Mouse (Mus musculus) lung, postnatal 0 days (tissue): Measurements from ENCODE around the gene Esrrg. TPM values are rescaled to one million over a fixed set of nuclear protein-coding genes. Genes with fewer than 3 reads are reported as not detected.
A peak's percentile ranks its signal among the peaks of the same experiment; 100 is the strongest.

ENCODE experiments used
- ATAC-seq: fragments of 200-750 bp; cut with Nextera tagmentation; 2 replicates; pipeline ENCODE4 v1.8.0; 2017; ENCODE audit warnings: moderate library complexity
- DNase-seq: peaks from one replicate; pipeline ENCODE4 v3.0.0-alpha.2; 2016; ENCODE audit warnings: low spot score
- H3K27ac ChIP-seq: fragments of 300-500 bp; sonication (generic); 2 replicates; pipeline ENCODE4 v1.5.1; 2014; ENCODE audit warnings: antibody characterized with exemption, mild to moderate bottlenecking, low read length, mixed read lengths
- H3K27me3 ChIP-seq: fragments of 300-500 bp; sonication (generic); replicated peaks from 2 replicates; pipeline ENCODE4 v1.6.1; 2014; ENCODE audit warnings: low read length, mixed read lengths; ENCODE audit not compliant: insufficient read depth
- H3K36me3 ChIP-seq: fragments of 300-500 bp; sonication (generic); 2 replicates; pipeline ENCODE4 v1.6.1; 2014; ENCODE audit warnings: low read length, mixed read lengths; ENCODE audit not compliant: insufficient read depth
- H3K4me1 ChIP-seq: fragments of 300-500 bp; sonication (generic); 2 replicates; pipeline ENCODE4 v1.6.1; 2014; ENCODE audit warnings: antibody characterized with exemption, low read depth, low read length, mixed read lengths; ENCODE audit not compliant: insufficient read depth
- H3K4me2 ChIP-seq: fragments of 300-500 bp; sonication (generic); replicated peaks from 2 replicates; pipeline ENCODE4 v1.6.1; 2014; ENCODE audit warnings: low read depth, mild to moderate bottlenecking, low read length, moderate library complexity, mixed read lengths
- H3K4me3 ChIP-seq: fragments of 300-500 bp; sonication (generic); 2 replicates; pipeline ENCODE4 v1.5.1; 2014; ENCODE audit warnings: low read depth, low read length
- H3K9ac ChIP-seq: fragments of 300-500 bp; sonication (generic); replicated peaks from 2 replicates; pipeline ENCODE4 v1.6.1; 2014; ENCODE audit warnings: low read depth, mild to moderate bottlenecking
- H3K9me3 ChIP-seq: fragments of 300-500 bp; sonication (generic); 2 replicates; pipeline ENCODE4 v1.6.1; 2016; ENCODE audit warnings: low read length, mixed read lengths
- CTCF ChIP-seq: IDR thresholded peaks from 2 replicates; pipeline ENCODE4 v1.5.1; 2016; ENCODE audit warnings: antibody characterized with exemption, mild to moderate bottlenecking
- EP300 ChIP-seq: IDR thresholded peaks from 2 replicates; pipeline ENCODE4 v1.6.1; 2016; ENCODE audit warnings: antibody characterized with exemption, mild to moderate bottlenecking, control low read depth
- WGBS: fragments of 180-500 bp; shearing (Covaris S2); extraction: QIAGEN DNeasy Blood & Tissue Kit; methylation state at CpG from one replicate; pipeline ENCODE4 v1.1.7; 2014; 5-methylcytosine and 5-hydroxymethylcytosine counted together
- polyA plus RNA-seq: library from polyadenylated mRNA; unstranded; fragments of >200 nt; fragmentation: Nextera tagmentation; extraction: Ambion mirVana; gene quantifications from 2 replicates; pipeline ENCODE4 v1.2.1, GENCODE M21; 2015

Gene Esrrg
- polyA plus RNA-seq, 1 experiment from 2014 or later: 0.54 TPM

GRCm38 (mm10) chr1:187907407-187907806 is 298.8 kb downstream of the Esrrg start:
- no peaks in the 10 kb centered on the region for H3K27me3 ChIP-seq
- H3K27ac ChIP-seq: no peak overlapping the region
- WGBS: 65% methylated on average over 7 of the region's 7 CpGs
- H3K4me2 ChIP-seq: no peak overlapping the region
- H3K9me3 ChIP-seq: no peaks in the 10 kb centered on the region
- H3K4me1 ChIP-seq: no peaks in the 10 kb centered on the region
- TF ChIP-seq EP300 (no peak), CTCF (no peak)
- ATAC-seq: no peak
- DNase-seq: no peak
- H3K4me3 ChIP-seq: no peak overlapping the region
- no peak overlapping the region for H3K9ac ChIP-seq
- no peaks in the 10 kb centered on the region for H3K36me3 ChIP-seq

- H3K4me3 ChIP-seq: no peak overlapping the region
- H3K4me2 ChIP-seq: no peak overlapping the region
- no peaks in the 10 kb centered on the region for H3K36me3 ChIP-seq
- 15% methylated on average over 3 of the region's 3 CpGs for WGBS
- no peak overlapping the region for H3K27ac ChIP-seq
- DNase-seq (no peak), ATAC-seq (no peak)
- TF ChIP-seq EP300: no peak
- no peak for TF ChIP-seq CTCF
- no peaks in the 10 kb centered on the region for H3K9me3 ChIP-seq
- H3K27me3 ChIP-seq: no peaks in the 10 kb centered on the region
- no peaks in the 10 kb centered on the region for H3K4me1 ChIP-seq
- H3K9ac ChIP-seq: no peak overlapping the region
Observed at GRCm38 (mm10) chr1:187907871-187908270, 299.3 kb downstream of the Esrrg start.

- H3K4me1 ChIP-seq: no peaks in the 10 kb centered on the region
- TF ChIP-seq EP300 (peak; percentile 76), CTCF (no peak)
- no peak overlapping the region for H3K4me3 ChIP-seq
- no peak overlapping the region for H3K9ac ChIP-seq
- DNase-seq (peak; percentile 78), ATAC-seq (peak; percentile 96)
- 71% methylated on average over 7 of the region's 7 CpGs for WGBS
- no peaks in the 10 kb centered on the region for H3K27me3 ChIP-seq
- no peaks in the 10 kb centered on the region for H3K36me3 ChIP-seq
- H3K4me2 ChIP-seq: no peak overlapping the region
- no peak overlapping the region for H3K27ac ChIP-seq
- H3K9me3 ChIP-seq: no peaks in the 10 kb centered on the region
Observed at GRCm38 (mm10) chr1:187910718-187911117, 302.1 kb downstream of the Esrrg start.

GRCm38 (mm10) chr1:187911201-187911600 is 302.6 kb downstream of the Esrrg start:
- H3K27ac ChIP-seq: no peak overlapping the region
- ATAC-seq (no peak), DNase-seq (no peak)
- no peaks in the 10 kb centered on the region for H3K9me3 ChIP-seq
- no peak for TF ChIP-seq EP300
- TF ChIP-seq CTCF: no peak
- no peaks in the 10 kb centered on the region for H3K27me3 ChIP-seq
- no peak overlapping the region for H3K4me3 ChIP-seq
- H3K4me2 ChIP-seq: no peak overlapping the region
- no peak overlapping the region for H3K9ac ChIP-seq
- no peaks in the 10 kb centered on the region for H3K4me1 ChIP-seq
- no peaks in the 10 kb centered on the region for H3K36me3 ChIP-seq
- 76% methylated on average over 6 of the region's 6 CpGs for WGBS

- 87% methylated on average over 6 of the region's 6 CpGs for WGBS
- Histone ChIP-seq H3K4me3 (no peak overlapping the region), H3K4me2 (no peak overlapping the region), H3K36me3 (no peaks in the 10 kb centered on the region), H3K27ac (no peak overlapping the region), H3K9ac (no peak overlapping the region), H3K4me1 (no peaks in the 10 kb centered on the region), H3K27me3 (no peaks in the 10 kb centered on the region), H3K9me3 (no peaks in the 10 kb centered on the region)
- DNase-seq (no peak), ATAC-seq (no peak)
- TF ChIP-seq CTCF: no peak
- no peak for TF ChIP-seq EP300
Observed at GRCm38 (mm10) chr1:187918303-187918702, 309.7 kb downstream of the Esrrg start.

GRCm38 (mm10) chr1:187918939-187919338 is 310.3 kb downstream of the Esrrg start:
- TF ChIP-seq EP300: no peak
- no peak for TF ChIP-seq CTCF
- no peak overlapping the region for H3K4me3 ChIP-seq
- no peaks in the 10 kb centered on the region for H3K9me3 ChIP-seq
- no peak for DNase-seq
- no peaks in the 10 kb centered on the region for H3K27me3 ChIP-seq
- WGBS: 89% methylated on average over 4 of the region's 4 CpGs
- ATAC-seq: no peak
- H3K27ac ChIP-seq: no peak overlapping the region
- no peak overlapping the region for H3K9ac ChIP-seq
- H3K36me3 ChIP-seq: no peaks in the 10 kb centered on the region
- no peak overlapping the region for H3K4me2 ChIP-seq
- H3K4me1 ChIP-seq: no peaks in the 10 kb centered on the region

- Histone ChIP-seq H3K4me1 (no peaks in the 10 kb centered on the region), H3K9ac (no peak overlapping the region), H3K27me3 (no peaks in the 10 kb centered on the region), H3K4me2 (no peak overlapping the region), H3K27ac (no peak overlapping the region), H3K36me3 (no peaks in the 10 kb centered on the region), H3K9me3 (no peaks in the 10 kb centered on the region), H3K4me3 (no peak overlapping the region)
- ATAC-seq (no peak), DNase-seq (no peak)
- WGBS: 48% methylated on average over 5 of the region's 5 CpGs
- no peak for TF ChIP-seq CTCF
- TF ChIP-seq EP300: no peak
Observed at GRCm38 (mm10) chr1:187920156-187920777, 311.7 kb downstream of the Esrrg start.
